Mouse (Mus musculus) left cerebral cortex, postnatal 25 days (tissue): ENCODE results near the gene Fli1. TPM values are rescaled to one million over a fixed set of nuclear protein-coding genes. Genes with fewer than 3 reads are reported as not detected.

ENCODE experiments used
- DNase-seq, 2 experiments: peaks; one replicate each; pipeline ENCODE4 v3.0.0; 2022; ENCODE audit warnings: low spot score in 2 of 2, mixed read lengths in 1 of 2
- intact Hi-C: fragments of 180-260 bp; cut with DNase I; formaldehyde crosslinking; loops from one replicate; pipeline ENCODE4 v1.15.1; 2025
- total RNA-seq, 2 experiments: library from RNA; stranded (reverse); gene quantifications; 2 replicates each; pipeline ENCODE4 v1.2.3; 2021

Gene Fli1
- total RNA-seq, 2 experiments from 2014 or later, result 5.3 to 6.0 TPM

DNA sequence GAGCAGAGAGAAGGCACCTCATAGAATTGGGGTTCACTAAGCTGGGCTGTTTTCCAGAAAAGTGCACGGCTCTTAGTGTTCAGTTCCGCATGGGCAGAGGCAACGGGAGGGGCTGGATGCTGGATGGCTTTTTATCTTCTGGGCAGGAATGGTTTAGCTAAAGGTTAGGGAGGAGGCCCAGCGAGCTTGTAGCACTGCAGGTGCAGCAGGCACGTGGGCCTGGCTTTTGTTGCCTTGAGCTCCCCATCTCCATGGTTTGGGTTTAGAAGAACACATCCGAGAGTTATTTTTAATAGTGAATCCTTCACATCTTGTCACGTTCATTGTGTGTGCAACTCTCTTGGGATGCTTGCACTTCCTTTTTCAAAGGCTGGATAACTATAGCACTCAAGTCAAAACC is 117.3 kb downstream of the Fli1 start:
- DNase-seq, result no peak
- intact Hi-C loops, result no loop called here

DNA sequence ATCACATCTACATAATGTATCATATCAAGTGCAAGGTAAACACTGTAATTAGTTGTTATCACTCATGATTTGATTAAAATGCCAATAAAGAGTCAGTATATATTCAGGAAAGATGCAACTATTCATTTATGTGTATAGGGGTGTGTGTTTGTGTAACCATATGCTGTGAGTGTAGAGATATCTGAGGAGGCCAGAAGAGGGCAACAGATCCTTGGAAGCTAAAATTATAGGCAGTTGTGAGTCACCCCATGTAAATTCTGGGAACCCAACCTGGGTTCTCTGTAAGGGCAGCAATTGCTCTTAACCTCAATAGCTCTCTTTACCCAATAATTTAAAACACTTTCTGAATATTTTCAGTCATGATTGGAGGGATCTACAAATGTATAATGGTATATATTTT is 122.0 kb downstream of the Fli1 start:
- DNase-seq, result no peak
- intact Hi-C loops, result no loop called here

DNA sequence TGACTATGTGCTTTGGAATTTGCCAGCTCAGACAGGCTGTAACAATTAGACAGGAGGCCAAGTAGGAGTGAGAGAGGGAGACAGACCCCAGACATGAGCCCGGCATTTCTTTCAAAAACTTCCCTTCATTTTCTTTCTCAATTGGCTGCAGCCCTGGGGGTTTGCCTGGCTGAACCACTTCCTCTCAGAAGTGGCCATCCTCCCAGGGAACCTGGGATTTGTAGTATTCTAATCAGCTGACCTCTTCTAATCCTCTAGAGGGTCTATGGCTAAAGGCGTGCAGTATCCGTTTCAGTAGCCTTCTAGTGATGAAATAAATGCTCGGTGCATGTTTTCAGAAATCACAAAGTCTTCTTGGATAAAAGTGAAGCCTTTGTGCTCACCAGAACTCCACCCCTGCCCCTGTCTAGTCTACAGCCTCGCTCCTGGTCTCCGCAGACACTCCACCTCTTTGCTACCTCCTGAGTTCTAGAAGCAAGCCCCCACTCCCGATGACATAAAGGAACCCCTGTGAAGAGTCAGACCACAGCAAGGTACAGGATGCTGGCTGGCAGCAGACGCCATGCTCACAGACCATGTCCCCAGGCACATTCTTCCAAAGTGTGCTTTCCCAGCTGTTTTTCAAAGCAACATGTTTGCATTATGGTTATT is 125.1 kb downstream of the Fli1 start:
- intact Hi-C loops, result no loop called here
- DNase-seq, result no peak

DNA sequence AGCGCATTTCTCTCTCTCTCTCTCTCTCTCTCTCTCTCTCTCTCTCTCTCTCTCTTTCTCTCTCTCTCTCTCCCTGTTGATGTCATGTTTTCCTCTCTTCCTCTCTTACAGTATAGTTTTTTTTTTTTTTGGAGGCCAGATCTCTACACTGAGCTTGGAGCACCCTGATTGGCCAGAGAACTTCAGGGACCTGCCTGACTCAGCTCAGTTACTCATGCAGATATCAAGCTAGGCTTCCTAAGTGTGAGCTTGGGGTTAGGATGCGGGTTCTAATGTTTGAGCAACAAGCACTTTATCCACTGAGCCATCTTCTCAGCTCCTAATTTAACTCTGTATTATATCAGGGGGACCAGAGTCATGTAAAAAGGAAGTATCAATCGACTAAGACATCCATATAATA is 126.7 kb downstream of the Fli1 start:
- DNase-seq, result no peak
- intact Hi-C loops, result no loop called here

GRCm38 (mm10) chr9:32414956-32415355 is 127.7 kb downstream of the Fli1 start:
- intact Hi-C loops, result no loop called here
- no peak for DNase-seq

DNA sequence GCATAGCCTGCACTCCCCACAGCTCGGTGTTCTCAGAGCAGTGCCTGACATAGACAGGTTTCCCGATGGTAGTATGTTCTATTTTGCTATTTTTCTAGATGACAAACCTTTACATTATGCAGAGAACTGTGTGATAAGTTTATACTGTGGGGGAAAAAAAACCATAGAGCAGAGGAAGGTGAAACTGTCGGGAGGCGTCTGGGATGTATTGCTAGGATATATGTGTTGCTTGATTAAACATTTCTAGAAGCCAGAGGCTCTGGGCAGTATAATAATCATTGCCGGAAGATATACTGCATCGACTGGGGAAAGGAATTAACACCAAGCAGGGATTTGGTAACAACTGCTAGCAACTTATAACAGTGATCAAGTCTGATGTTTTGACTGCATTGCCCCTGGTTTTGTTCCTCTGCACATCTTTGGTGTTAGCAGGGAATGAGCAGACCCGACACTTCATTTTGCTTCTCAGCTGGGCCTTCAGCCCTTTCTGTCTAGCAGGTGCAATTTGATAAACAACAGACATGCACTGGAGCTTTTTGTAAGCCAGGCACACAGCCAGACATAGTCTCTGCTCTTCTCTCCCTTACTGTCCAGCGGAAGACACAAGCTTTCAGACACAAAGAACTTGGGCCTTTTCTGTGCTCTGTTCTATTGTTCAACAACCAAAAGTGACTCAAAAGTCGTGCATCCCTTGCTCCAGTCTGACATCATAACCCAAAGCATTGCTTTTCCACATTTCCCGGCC is 129.7 kb downstream of the Fli1 start:
- intact Hi-C loops, result no loop called here
- no peak for DNase-seq

DNA sequence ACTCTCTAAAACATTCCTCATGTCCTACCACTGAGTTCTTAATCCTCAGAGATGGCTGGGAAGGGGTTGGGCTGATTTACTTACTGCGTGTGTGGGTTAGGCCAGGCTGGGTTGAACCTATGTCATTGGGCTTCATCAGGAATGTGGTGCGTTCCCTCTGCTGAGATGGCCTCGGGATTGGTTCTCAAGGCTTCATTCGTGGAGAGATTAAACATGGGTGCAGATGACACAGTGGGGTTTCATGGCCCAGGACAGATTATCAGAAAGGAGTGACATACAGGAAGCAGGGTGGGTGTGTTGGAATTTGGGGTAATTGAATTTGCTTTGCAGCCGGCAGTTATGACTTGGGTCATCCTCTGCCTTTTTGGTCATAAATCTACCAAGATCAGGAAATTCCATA is 131.2 kb downstream of the Fli1 start:
- intact Hi-C loops, result no loop called here

GRCm38 (mm10) chr9:32410671-32411070 is 132.0 kb downstream of the Fli1 start:
- intact Hi-C loops, result no loop called here
- no peak for DNase-seq

More for the DNA sequence above, 131.2 kb downstream of the Fli1 start:
- DNase-seq, result no peak

DNA sequence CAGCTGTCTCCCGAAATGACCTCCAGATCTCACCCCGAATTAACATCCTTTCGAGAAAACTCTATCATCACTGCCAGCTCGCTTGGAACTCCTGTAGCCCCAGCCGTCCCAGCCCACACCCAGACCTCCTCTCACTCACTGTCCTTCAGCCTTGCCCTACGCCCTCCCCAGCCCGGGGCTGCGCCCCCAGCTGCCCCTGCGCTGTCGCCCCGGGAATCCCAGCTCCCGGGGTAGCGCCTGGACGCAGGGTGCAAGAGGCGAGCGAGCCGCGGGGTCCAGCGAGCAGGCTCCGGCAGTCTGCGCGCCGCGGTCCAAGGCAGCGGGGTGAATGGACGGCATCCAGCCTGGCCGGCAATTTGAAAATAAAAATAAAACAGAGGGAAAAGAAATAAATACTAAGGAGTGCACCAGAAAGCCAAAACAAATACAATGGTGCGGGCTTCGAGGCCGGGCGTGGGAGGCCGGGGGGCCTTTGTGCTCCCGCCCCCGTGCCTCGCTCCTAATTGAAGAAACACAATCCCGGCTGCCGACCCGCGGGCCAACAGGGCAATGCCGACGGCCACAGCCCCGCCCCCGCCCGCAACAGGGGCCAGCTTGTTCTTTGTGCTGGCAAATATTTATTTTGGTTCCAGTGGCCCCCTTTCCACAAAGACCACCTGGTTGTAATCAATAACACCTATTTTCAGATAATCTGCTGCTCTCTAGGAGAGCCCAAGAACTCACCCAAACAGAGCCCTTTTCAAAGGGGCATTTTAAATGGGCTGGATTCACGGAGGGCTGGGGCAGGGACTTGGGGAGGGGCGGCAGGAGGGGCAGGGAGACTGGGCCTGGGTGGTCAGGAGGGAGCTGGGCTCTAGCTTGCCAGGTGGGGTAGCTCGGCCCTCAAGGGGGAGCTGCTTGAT is 133.3 kb downstream of the Fli1 start:
- DNase-seq, result no peak

GRCm38 (mm10) chr9:32408730-32409059 is 134.0 kb downstream of the Fli1 start:
- intact Hi-C loops, result loop anchor here (5.0 kb wide), 1 partner anchor 534 kb away; no protein-coding TSS in a partner anchor
- no peak for DNase-seq

More for the DNA sequence above, 133.3 kb downstream of the Fli1 start:
- intact Hi-C loops, result loop anchor here (5.0 kb wide), 1 partner anchor 533 kb away; no protein-coding TSS in a partner anchor

GRCm38 (mm10) chr9:32405191-32405925 is 137.3 kb downstream of the Fli1 start:
- intact Hi-C loops, result loop anchor here (1.0 to 5.0 kb wide), 5 partner anchors 157 to 841 kb away; no protein-coding TSS in a partner anchor

GRCm38 (mm10) chr9:32400662-32401161 is 141.9 kb downstream of the Fli1 start:
- intact Hi-C loops, result no loop called here
- DNase-seq, result no peak

More at GRCm38 (mm10) chr9:32405191-32405925, 137.3 kb downstream of the Fli1 start:
- peak; percentile 76 to 84 for DNase-seq

DNA sequence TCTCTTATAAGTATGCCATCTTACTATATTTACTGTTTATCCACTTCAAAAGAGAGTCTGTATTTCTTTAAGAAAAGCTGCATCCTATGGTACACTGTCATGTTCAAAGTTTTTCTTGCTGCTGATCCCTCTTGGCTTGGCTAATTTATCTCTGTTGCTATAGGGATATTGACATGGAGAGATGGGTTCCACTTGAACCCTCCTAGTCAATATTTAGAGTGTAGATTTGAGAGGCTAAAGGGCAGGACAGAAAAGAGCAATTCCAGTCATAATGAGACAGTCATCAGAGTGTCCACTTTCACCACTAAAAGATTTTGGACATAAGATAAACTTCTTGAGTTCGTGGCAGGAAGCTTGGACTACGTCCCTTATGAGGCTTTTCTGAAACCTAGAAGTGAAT is 142.4 kb downstream of the Fli1 start:
- no peak for DNase-seq
- intact Hi-C loops, result no loop called here

DNA sequence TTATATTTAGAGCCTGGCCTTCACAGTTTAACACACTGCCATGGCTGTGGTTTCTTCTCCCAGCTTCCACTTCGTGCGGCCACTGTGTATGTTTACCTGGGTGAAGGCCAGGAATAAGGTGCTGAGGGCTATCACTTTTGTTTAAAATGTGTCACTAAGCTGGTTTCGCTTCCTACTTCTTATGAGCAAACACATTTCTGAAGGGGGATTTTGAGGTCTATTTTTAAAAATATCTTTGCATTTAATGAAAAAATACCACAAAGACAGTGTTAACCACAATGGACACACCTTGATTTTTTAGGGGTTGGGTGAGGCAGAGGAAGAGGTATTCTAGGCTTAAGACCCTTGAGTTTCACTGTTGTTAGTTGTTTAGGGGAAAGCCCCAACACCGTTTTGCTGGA is 147.9 kb downstream of the Fli1 start:
- DNase-seq, result no peak
- intact Hi-C loops, result no loop called here

DNA sequence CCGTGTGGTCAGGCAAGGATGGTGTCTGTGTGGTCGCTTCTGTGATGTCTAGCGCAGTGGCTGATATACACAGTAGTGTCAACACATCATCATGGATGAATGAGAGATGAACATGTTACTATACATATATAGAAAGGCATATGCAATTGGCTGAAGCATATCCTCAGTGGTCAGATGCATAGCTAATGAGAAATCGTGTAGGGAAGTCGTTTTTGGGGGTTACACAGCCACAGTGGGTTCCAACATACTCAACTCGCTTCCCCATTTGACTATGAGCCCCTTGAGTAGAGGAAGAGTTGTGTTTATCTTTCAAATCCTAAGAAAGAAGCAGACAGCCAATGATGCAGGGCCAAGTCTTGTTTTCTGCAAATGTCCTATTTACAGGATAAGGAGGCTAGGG is 149.9 kb downstream of the Fli1 start:
- intact Hi-C loops, result no loop called here
- DNase-seq, result no peak

DNA sequence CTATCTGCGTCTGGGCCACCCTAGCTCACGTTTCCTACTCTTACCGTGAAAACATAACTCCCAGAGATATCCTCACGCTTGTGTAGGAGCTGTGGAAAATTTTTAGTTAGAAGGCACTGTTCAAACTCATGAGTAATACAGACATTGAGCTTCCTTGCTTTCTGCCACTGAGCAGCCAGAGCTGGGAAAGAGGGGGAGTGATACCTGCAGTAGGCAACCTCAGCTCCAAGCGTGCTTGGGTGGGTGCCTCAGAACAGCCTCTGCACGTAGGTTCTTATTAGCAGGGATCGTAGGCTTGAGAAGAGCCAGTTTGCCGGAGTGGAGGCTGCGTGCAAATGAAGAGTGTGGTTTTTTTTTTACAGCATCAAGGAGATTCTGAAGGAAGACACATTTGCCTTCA is 151.0 kb downstream of the Fli1 start:
- DNase-seq, result peak; percentile 54 to 90
- intact Hi-C loops, result no loop called here

- no peak for DNase-seq
- intact Hi-C loops, result no loop called here
These were observed 151.6 kb downstream of the Fli1 start for GRCm38 (mm10) chr9:32391092-32391491.

DNA sequence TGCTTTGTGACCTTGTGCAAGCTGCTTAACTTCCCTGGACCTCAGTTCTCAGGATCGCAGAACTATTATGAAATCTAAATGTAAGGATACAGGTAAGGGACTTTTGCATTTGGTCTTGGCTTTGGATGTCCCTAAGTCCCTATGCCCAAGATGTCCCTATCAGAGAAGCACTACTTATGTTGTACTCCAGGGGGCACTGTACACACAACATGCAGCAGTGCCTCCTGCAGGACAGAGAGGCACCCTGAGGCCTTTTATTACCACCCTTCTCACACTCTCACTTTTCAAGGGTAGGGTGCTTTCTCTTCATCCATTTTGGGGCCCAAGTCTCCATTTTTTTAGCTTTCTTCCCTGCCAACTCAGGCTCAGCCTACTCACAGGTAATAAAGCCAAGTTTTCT is 154.5 kb downstream of the Fli1 start:
- DNase-seq, result no peak
- intact Hi-C loops, result no loop called here

- DNase-seq, result no peak
- intact Hi-C loops, result no loop called here
These were observed 157.8 kb downstream of the Fli1 start for GRCm38 (mm10) chr9:32384906-32385305.
